Mouse (Mus musculus) CH12.LX (cell line): ENCODE measurements around the gene Cmya5.

Experiments
- CHD1 ChIP-seq: IDR thresholded peaks from 2 replicates; pipeline ENCODE4 v1.6.1; 2012; ENCODE audit warnings: low read depth, low read length, improper control_type of control experiment, inconsistent platforms
- CTCF ChIP-seq, 2 experiments: IDR thresholded peaks in 1 of 2; conservative IDR thresholded peaks in 1 of 2; 2 replicates each; pipeline ENCODE4 v1.5.1; 2011 to 2012; ENCODE audit warnings: low read depth in 2 of 2, low read length in 2 of 2, improper control_type of control experiment in 1 of 2, inconsistent platforms in 1 of 2, mild to moderate bottlenecking in 1 of 2, moderate library complexity in 1 of 2
- EP300 ChIP-seq: IDR thresholded peaks from 2 replicates; pipeline ENCODE4 v1.6.1; 2011; ENCODE audit warnings: low read length, improper control_type of control experiment
- HCFC1 ChIP-seq: IDR thresholded peaks from 2 replicates; pipeline ENCODE4 v1.6.1; 2012; ENCODE audit warnings: low read depth, mild to moderate bottlenecking, inconsistent platforms, low read length, improper control_type of control experiment
- MAFK ChIP-seq: IDR thresholded peaks from 2 replicates; pipeline ENCODE4 v1.6.1; 2011; ENCODE audit warnings: low read length, improper control_type of control experiment; ENCODE audit not compliant: insufficient replicate concordance
- ZC3H11A ChIP-seq: IDR thresholded peaks from 2 replicates; pipeline ENCODE4 v1.6.1; 2012; ENCODE audit warnings: low read depth, mild to moderate bottlenecking, inconsistent platforms, low read length, improper control_type of control experiment
- ZKSCAN1 ChIP-seq: IDR thresholded peaks from 2 replicates; pipeline ENCODE4 v1.6.1; 2012; ENCODE audit warnings: low read depth, inconsistent platforms, low read length, improper control_type of control experiment, borderline replicate concordance

DNA sequence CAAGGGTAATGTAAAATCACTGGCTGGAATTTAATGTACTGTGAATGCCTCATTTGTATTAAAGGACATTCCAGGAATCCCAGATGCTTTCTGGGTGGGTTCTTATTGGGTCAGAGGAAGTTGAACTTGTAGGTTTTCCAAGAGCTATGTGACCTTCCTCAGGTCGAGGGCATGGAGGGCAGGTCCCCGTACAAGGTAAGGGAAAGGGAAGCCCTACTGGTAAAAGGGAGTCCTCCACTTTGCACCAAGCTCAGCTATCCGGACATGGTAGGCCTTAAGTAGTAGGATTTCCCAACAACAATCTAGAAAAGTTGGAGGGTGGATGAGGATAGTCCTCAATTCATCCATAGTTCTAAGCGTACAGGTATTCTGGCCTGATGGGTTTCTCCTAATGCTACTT, 58.8 kb downstream of the Cmya5 start:
- TF ChIP-seq CTCF (conservative IDR thresholded peaks at IDR 0.05 in 1 of 2, IDR thresholded peaks at IDR 0.05 in 1 of 2; ENCODE audit: low read depth in 2 of 2, low read length in 2 of 2) = no peak
- no peak for TF ChIP-seq HCFC1
- TF ChIP-seq MAFK = no peak
- TF ChIP-seq ZKSCAN1 = no peak
- TF ChIP-seq ZC3H11A = no peak
- TF ChIP-seq EP300 = no peak
- TF ChIP-seq CHD1 = no peak
